Mouse (Mus musculus) urinary bladder, postnatal 36 days (tissue): Measurements from ENCODE around the gene Gm14403.
"Not testable (repeated sequence)": the region's sequence is repeated elsewhere in the genome, so short reads cannot be mapped to it uniquely, and the experiment has no call there.

Source experiments
- DNase-seq, 2 experiments: peaks; one replicate each; pipeline ENCODE4 v3.0.0; 2022; ENCODE audit warnings: low spot score in 2 of 2, mixed read lengths in 1 of 2

The Gm14403 gene

DNA sequence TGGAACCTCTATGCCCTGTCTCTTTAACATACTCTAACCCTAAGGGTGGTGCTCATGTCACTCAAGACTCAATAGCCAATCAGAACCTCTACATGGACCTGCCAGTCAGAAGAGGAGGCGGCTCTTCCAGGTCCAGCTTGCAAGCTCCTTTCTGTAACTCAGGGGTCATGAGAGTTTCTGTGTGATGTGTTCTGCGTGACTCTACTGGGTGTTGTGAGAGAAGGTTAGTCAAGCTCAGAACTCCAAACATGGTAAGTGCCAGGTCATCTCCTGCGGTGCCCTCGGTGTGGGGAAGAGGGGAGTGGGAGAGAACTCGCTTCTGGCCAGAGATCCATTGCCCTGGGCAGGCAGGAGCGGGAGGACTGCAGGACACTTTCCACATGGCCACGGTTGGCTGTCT, at the start of gene Gm14403:
Gm14403 (plus strand) TSS at position 149 of the 400 bp plus-strand sequence.
- peak in 1 of 2 experiments; percentile 46 for DNase-seq

DNA sequence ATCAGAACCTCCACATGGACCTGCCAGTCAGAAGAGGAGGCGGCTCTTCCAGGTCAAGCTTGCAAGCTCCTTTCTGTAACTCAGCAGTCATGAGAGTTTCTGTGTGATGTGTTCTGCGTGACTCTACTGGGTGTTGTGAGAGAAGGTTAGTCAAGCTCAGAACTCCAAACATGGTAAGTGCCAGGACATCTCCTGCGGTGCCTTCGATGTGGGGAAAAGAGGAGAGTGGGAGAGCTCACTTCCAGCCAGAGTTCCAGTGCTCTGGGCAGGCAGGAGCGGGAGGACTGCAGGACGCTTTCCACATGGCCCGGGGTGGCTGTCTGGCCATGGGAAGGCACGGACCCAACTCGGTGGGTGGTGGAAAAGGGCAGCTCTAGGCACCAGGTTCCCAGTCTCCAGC, 33.3 kb upstream of the Gm14403 start, which contains the start of gene Zfp970:
Zfp970 (plus strand) TSS at position 58 of the 400 bp plus-strand sequence.
- peak in 1 of 2 experiments; percentile 16 for DNase-seq

DNA sequence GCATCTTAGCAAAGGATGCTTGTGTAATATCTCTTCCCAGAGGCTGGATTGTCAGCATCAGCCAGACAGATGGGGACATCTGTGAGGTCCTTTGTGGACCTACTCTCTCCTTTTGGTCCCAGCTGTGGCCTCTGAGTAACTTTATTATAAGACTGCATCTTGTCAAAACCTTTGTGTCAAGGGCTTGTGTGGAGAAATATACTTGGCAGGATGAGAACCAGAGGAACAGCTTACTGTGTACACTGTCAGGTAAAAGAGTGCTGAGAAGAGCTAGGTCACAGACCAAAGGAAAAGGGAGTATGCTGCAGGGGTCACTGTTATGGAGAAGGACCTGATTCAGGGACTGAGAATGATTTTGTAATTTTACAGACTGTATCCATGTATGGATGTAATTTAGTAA, 29.8 kb upstream of the Gm14403 start:
- DNase-seq = not testable (repeated sequence)

DNA sequence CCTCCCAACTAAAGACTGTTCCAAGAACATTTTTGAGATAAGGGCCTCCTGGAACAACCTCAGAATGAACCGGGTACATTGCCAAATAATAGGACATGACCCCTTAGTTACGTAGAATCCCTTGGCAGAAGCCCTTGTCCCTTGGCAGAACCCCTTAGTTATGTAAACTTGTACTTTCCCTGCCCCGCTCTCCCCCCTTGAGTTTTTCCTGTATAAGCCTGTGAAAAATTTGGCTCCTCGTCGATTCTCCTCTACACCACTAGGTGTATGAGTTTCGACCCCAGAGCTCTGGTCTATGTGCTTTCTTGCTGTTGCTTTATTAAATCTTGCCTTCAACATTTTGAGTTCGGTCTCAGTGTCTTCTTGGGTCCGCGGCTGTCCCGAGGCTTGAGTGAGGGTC, 25.8 kb upstream of the Gm14403 start:
- DNase-seq = not testable (repeated sequence)

DNA sequence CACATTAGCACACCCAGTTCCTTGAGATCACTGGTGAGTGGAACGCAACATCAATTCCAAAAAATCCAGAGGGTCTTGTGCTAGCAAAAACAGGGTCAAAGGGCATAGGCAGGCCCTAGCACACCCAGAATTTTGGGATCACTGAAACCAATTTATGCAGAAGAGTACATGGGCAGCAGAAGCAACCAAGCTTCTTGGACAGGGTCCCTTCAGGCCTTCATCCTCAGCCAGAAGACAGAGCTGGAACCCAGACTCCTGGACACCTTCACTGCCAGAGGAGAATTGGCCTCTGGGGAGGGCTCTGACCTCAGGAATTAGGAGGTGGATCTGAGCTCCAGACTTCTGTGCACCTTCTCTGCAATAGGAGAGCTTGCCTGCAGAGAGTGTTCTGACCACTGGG, 16.0 kb upstream of the Gm14403 start:
- DNase-seq = not testable (repeated sequence)

DNA sequence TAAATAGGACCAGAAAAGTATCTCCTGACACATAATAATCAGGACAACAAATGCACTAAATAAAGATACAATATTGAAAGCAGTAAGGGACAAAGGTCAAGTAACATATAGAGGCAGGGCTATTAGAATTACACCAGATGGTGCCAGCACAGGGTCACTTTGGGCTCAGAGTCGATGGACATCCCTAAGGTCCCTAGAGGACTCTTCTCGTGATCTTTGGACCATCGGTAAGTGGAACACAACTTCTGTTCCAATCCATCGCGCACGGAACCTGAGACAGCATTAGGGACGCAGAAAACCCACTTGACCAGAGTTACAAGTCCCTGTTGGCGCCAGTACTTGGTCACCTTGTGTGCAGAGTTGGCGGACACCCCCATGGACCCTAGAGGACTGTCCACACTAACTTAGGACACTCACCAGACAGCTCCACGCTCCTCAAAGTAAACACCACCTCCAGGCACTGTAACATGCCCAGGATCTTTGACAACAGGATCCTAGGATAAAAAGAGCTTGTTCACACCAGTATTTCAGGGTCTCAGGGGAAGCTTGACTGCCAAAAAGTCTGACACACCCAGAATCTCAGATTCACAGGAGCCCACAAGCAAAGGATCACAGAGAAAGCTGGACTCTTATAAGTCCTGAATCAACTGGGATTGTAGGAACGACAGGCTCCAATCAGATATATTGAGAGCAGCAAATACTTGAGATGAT, 14.6 kb upstream of the Gm14403 start:
- not testable (repeated sequence) for DNase-seq

DNA sequence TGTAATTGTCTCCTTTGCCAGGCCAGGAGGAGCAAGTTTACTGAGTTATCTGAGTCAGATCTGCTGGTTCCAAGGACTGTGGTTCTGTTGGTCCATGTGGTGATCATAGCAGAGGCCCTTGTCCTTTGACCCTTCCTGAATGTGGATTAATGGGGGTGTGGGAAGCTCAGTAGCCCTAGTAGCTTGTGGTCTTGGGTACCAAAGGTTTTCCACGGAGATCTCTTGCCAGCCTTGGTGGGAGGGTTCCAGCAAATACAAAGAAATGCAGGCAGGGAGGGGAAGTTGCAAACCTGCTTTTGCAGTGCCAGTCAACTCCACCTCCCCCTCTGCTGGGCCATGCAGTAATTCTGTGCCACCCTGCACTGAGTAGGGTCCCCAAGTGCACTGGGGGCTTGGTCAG, 1.2 kb downstream of the Gm14403 start:
- DNase-seq = not testable (repeated sequence)

DNA sequence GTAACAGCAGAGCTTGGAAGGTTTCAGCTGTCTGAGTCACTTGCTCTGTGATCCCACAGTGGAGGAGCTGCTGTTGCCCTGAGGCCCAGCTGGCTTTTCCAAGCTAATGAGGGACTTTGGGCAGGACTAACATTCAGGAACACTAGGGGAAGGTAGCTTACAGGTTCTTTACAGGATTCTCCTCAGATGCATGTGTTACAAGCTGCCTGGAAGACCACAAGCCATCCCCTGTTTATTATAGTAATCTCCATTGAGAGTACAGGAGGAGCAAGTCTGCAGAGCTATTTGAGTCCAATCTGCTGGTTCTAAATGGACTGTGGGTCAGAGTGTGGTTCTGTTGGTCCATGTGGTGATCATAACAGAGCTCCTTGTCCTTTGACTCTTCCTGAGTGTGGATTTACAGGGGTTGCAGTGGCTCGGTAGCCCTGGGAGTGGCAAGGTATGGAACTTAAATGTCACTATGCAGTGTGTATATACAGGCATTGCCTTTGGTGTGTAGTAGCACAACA, 7.2 kb downstream of the Gm14403 start:
- DNase-seq = not testable (repeated sequence)

DNA sequence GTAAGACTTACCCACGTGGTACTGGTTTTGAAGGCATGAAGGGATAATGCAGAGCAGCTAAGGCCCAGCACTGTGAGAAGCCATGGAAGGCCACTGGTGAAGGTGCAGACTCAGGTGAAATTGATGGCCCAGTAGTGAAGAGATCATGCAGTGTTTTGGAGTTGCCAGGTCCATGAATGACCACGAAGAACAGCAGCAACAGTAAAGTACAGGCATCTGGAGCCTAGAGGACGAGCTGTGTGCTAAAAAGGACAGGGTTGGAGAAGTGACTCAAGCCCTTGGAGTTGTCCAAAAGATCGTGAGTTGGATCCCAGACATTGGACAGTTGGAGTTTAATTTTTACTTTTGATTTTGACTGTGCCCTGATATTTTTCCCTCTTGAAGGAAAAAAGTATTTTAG, 13.4 kb downstream of the Gm14403 start:
- not testable (repeated sequence) for DNase-seq

DNA sequence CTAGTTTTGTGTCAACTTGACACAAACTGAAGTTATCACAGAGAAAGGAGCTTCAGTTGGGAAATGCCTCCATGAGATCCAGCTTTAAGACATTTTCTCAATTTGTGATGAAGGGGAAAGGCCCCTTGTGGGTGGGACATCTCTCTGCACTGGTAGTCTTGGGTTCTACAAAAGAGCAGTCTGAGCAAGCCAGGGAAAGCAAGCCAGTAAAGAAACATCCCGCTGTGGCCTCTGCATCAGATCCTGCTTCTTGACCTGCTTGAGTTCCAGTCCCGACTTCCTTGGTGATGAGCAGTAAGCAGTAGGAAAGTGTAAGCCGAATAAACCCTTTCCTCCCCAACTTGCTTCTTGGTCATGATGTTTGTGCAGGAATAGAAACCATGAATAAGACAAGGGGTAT, 14.0 kb downstream of the Gm14403 start:
- DNase-seq = not testable (repeated sequence)

DNA sequence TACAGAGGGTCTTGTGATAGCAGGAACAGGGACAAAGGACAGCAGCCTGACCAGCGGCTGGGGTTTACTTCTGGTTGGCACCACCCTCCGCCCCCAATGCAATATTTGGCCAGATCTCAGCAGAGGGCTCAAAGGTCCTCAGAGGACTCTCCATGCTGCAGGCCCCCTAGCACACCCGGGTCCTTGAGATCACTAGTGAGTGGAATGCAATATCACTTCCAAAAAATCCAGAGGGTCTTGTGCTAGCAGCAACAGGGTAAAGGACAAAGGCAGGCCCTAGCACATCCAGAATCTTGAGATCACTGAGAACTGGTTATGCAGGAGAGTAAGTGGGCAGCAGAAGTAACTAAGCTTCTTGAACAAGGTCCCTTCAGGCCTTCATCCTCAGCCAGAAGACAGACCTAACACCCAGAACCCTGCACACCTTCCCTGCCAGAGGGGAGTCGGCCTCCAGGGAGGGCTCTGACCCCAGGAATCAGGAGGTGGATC, 16.0 kb downstream of the Gm14403 start:
- not testable (repeated sequence) for DNase-seq

DNA sequence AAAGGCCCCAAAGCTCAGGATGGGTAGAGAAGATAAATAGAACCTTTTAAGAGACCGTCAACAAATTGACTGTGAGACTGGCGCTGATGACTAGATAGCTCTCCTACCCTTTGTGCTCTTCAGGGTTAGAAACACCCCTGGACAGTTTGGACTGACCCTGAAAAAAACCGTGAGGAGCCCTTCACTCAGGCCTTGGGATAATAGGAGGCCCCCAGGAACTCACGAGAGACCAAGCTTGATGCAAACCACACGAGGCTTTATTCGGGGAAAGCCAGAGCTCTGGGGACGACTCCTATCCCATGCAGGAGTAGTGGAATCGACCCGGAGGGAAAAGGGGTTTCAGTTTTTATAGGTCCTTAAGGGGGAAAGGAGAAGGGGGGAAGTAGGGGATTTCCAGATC, 19.7 kb downstream of the Gm14403 start:
- DNase-seq = not testable (repeated sequence)

DNA sequence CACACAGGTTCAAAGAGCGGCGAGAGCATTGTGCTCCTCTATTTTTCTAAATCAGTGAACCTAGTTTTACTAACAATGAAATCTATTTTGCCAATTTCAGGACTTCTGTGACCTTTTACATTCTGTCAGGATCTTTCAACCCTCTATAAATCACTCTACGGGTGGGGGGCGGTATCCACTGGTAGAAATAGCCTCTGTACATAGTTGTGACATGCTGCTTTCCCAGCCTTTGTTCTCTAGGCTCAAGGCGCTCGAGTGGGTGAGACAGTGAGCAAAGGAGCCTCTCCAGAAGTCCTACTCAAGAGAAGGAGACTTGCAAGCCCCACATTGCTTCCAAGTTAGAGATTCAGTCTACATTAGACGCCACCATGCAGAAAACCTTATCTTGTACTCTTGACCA, 20.3 kb downstream of the Gm14403 start:
- DNase-seq = not testable (repeated sequence)

DNA sequence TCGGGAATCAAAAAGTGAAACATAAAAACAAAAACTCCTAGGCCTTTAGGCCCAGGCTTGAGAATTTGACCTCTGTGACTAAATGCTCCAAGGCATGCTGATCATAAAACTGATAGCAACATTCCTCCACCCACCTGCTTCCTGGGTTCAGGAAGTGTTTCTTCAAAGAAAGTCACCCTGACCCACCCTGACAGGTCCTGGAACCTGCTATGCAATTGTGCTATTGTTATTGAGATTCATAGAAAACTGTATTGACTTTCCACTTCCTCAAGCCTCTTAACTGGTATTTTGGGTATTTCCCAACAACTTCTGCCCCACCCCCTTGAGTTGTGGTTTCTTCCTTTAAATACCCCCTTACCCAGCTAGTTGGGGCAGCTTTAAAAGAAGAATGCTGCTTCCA, 20.9 kb downstream of the Gm14403 start:
- DNase-seq = not testable (repeated sequence)

DNA sequence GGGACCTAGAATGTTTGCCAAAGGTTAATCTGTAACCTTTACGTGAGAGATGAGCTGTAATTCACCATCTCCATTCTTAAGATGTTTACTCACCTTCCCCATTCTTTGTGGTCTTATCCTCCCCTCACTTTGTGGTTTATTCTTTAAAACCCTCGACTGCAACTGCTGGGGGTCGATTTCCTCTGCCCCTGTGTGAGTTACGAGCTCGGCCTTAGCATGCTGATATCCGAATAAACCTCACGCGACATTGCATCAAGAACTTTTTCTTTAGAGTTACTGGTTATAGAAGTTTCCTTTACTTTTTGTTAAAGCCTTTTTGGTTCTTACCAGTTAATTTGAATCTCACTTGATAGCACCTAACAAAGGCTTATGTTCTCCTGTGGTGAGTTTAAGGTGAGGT, 22.0 kb downstream of the Gm14403 start:
- DNase-seq = no peak

DNA sequence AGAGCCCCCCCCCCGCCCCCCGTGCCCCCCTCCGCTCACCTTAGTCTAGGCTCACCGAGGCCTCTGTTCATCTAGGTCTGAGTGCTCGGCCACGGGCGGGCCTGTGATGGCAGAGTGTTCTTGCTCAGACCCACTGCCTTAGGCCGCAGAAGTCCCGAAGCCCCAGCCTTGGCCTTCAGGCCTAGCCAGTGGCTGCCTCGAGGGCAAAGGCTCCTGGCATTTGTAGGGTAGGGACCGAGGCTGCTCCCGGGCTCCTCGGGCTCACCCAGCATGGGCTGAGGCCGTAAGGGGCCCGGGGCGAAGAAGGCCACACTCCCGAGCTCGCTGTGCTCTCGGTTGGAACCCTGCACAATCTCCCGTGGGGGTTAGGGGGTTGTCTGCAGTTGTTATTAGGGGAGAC, 25.0 kb downstream of the Gm14403 start:
- DNase-seq = no peak

DNA sequence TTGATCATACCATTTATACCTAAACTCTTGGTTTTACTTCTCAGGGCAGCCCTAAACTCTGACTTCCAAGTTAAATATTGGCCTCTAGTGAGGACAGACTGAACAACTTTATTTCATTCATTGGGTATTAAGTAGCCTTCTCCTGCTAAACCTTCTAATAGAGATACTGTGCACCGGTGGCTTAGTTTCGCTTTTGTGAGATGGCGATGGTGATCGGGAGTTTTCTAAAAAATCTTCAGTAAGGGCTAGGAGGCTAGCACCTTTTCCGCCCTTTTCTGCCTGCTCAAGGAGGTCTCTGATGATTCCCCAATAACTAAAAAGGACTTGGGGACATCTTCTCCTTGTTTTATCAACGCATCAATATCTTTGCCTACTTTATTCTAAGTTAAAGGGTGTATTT, 25.7 kb downstream of the Gm14403 start:
- DNase-seq = not testable (repeated sequence)

DNA sequence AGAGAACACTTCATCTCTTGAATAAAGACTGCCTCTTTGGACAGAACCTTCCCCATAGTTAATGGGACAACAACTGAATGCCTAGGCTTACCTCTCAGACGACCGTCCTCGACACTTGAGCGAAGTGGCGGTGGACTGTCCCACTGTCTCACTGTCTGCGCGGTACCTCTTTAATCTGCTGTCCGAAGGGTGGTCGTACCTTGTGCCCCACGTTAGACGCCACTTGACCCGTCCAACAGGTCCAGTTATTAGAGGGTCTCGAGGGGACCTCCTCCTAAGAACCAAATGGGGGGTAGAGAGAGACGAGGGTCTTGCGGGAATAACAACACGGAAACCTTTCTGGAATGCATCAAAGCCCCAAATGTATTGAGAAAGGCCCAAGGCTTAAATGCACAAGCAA, 26.2 kb downstream of the Gm14403 start:
- DNase-seq = not testable (repeated sequence)

DNA sequence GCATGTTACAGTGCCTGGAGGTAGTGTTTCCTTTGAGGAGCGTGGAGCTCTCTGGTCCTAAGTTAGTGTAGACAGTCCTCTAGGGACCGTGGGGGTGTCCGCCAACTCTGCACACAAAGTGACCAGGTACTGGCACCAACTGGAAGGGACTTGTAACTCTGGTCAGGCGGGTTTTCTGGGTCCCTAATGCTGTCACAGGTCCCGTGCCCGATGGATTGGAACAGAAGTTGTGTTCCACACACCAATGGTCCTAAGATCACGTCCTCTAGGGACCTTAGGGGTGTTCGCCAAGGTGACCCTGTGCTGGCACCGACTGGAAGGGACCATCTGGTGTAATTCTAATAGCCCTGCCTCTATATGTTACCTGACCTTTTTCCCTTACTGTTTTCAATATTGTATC, 37.9 kb downstream of the Gm14403 start:
- DNase-seq = no peak

DNA sequence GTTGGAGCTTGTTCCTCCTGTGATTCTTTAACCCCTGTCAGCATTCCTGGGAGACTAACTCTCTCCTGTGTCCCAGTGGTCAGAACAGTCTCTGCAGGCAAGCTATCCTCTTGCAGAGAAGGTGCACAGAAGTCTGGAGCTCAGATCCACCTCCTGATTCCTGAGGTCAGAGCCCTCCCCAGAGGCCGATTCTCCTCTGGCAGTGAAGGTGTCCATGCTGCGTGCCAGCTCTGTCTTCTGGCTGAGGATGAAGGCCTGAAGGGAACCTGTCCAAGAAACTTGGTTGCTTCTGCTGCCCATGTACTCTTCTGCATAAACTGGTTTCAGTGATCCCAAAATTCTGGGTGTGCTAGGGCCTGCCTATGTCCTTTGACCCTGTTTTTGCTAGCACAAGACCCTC, 39.1 kb downstream of the Gm14403 start:
- not testable (repeated sequence) for DNase-seq

DNA sequence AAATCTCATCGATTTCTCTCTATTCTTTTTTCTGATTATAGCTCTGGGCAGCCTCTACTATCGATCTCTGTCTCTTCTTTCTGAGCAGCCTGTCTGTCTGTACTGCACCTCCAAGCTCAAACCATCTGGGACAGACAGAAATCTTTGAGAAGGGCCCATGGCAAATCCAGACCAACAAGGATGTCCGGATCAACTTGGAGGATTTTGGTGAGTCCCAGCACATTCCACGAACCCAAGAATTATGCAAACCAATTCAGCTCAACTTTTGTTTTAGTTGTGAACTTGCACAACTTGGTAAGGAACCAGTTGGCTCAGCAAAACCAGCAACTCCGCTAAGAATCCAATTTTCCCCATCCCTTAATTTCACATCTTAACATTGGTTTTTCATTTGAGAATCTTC, 39.7 kb downstream of the Gm14403 start:
- DNase-seq = not testable (repeated sequence)

DNA sequence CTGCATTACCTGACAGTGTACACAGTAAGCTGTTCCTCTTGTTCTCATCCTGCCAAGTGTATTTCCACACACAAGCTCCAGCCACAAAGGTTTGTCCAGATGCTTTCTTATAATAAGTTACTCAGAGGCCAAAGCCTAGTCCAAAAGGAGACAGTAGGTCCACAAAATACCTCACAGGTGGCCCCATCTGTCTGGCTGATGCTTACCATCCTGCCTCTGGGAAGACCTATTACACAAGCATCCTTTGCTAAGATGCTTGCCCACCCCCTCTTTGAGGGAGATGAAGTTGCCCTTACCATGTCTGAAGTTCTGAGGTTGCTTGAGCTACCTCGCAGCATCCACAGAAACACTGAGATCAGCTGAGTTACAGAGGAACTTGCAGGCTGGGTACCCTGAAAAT, 57.2 kb downstream of the Gm14403 start:
- not testable (repeated sequence) for DNase-seq
